Mouse (Mus musculus) CH12.LX (cell line): ENCODE measurements around the gene Qrfp.

Experiments used
- CTCF ChIP-seq, 2 experiments: IDR thresholded peaks in 1 of 2; conservative IDR thresholded peaks in 1 of 2; 2 replicates each; pipeline ENCODE4 v1.5.1; 2011 to 2012; ENCODE audit warnings: low read depth in 2 of 2, low read length in 2 of 2, improper control_type of control experiment in 1 of 2, inconsistent platforms in 1 of 2, mild to moderate bottlenecking in 1 of 2, moderate library complexity in 1 of 2
- RCOR1 ChIP-seq: conservative IDR thresholded peaks from 2 replicates; pipeline ENCODE4 v1.6.1; 2012; ENCODE audit warnings: low read depth, mild to moderate bottlenecking, inconsistent platforms, low read length, improper control_type of control experiment
- USF2 ChIP-seq: conservative IDR thresholded peaks from 2 replicates; pipeline ENCODE4 v1.6.1; 2011; ENCODE audit warnings: low read depth, low read length, improper control_type of control experiment
- ZKSCAN1 ChIP-seq: IDR thresholded peaks from 2 replicates; pipeline ENCODE4 v1.6.1; 2012; ENCODE audit warnings: low read depth, inconsistent platforms, low read length, improper control_type of control experiment, borderline replicate concordance

DNA sequence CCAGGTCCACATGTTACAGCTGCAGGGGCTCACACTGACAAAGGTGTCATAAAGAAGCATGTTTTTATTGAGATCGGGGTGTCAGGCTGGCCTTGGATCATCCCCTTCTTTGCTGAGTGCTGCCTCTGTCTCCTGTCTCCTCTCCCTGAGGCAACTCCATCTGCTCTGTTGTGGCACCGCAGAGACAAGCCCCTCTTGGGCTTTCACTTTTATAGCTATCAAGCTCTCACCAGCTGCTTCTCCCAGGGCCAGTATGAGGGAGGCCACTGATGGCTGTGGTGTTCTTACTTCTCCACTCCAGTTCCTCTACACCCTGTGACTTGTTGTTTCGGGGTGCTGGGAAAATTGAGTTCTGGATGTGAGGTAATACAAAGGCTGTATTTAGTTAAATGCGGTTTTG is 41.3 kb downstream of the Qrfp start:
- no peak for TF ChIP-seq CTCF (conservative IDR thresholded peaks at IDR 0.05 in 1 of 2, IDR thresholded peaks at IDR 0.05 in 1 of 2; ENCODE audit: low read depth in 2 of 2, low read length in 2 of 2)
- no peak for TF ChIP-seq RCOR1
- TF ChIP-seq ZKSCAN1 = no peak
- no peak for TF ChIP-seq USF2
